Mouse (Mus musculus): Measurements from ENCODE around the gene Dmkn.

The Dmkn gene

DNA sequence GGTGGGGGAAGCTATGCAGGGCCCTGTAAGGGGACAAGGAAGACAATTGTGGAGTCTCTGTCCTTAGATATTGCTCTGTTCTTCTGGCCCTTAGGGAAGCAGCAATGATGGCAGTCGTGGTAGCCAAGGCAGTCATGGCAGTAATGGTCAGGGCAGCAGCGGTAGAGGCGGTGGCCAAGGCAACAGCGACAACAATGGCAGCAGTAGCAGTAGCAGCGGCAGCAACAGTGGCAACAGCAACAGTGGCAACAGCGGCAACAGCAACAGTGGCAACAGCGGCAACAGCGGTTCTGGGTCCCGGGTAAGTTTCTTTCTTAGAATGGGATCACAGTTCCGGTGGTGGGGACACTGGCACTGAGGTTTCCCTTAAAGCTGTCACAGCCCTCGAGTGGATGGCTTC lies 1.6 kb downstream of the Dmkn start:
- DNase-seq (ENCODE audit: low spot score) = no peak

DNA sequence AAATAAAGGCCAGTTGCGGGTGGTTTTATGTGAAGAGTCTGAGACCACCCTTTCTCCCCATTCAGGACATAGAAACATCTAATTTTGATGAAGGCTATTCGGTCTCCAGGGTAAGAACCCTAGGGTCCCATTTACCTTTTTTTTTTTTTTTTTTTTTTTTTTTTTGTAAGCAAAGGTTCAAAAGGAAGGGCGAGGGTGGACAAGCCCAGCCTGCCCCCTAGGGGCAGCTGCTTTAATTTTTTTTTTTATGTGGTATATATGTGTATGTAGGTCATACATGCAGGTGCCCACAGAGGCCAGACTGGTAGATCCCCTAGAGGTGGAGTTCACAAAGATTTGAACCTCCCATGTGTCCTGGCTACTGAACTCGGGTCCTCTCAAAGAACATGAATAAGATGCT lies 2.9 kb downstream of the Dmkn start:
- DNase-seq (ENCODE audit: low spot score) = no peak

DNA sequence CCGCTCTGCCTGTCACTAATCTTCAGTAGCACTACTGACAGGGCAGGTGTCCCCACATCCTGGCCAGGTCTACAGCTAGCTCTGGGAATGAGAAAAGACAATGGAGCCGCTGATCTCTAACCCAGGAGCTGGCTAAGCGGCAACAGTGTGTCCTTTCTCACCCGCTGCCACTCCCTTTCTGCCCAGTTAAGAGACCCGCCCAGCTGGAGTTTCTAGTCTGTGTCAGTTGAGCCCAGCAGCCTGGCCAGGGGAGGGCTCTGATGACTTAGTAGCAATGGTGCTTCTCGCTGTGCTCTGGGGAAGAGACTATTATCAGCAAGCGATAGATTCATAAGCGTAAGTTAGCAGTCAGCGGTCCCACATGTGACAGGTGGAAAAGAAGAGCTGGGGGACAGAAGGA lies 5.7 kb downstream of the Dmkn start:
- DNase-seq (ENCODE audit: low spot score) = no peak

DNA sequence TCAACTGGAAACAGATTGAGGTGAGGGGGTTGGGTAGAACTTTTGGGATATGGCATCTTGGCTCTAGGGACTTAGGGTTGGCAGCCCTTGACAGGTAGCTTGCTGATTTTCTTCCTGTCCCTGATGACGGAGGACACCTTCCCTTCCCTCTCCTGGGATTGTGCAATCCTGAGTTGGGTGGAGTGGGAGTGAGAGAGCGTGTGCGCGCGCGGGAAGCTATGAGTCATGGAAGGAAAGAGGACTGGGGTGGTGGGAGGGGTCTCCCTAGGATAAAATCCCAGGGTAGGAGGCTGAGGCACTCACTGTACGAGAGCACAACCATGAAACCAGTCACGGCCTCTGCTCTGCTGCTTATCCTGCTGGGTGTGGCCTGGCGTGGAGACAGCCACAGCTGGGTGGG lies 12.5 kb downstream of the Dmkn start:
- DNase-seq (ENCODE audit: low spot score) = no peak

DNA sequence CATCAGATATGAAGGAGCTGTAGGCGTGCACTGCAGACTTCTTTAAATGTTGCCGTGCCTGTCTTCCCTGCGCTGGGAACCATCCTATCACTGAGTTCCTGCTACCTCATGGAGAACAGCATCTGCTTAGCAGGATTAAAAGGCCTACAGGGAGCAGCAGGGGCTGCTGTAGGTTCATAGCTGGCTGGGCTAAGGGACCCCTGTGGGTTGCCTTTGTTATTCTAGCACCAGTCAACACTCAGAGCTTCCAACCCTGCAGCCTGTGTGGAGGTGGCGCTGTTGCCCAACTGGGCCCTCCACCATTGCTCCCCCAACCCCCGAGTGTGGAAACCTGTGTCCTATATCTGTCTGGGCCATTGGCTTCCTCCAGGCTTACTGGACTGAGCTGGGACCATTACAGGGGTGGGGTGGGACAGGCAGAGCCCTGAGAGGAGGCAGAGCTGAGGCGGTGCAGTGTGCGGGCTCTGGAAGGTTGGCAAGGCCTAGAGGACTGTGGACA lies 13.6 kb downstream of the Dmkn start:
- no peak for DNase-seq (ENCODE audit: low spot score)

DNA sequence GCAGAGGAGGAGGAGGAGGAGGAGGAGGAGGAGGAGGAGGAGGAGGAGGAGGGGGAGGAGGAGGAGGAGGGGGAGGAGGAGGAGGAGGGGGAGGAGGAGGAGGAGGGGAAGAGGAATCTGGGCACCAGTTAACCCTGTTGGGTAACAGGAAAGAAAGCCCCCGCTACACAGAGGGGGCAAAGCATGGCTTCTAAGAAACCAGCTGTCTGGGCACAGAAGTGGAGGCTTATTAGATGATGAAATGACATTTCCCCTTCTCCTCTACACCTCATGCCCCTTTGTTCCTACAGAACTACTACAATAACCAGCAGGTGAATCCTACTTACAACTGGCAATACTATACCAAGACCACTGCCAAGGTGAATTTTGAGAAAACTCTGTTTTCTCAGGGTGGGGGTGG lies 14.4 kb downstream of the Dmkn start:
- DNase-seq (ENCODE audit: low spot score) = no peak

DNA sequence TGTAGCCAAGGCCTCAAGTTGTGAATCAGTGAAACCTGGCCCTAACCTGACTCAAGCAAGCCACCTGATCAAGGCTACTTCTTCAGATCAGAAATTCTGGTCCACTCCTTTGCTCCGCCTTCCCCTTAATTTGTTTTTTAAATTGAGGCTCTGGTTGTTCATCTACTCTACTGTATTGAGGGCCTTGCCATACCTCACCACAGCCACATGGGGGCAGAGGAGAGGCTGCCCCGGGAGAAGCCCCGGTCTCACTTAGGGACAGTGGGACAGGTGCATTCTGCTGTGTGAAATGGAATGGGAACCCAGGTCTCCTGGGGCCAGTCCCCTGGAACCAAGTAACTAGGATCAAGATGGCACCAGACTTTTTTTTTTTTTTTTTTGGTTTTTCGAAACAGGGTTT lies 18.2 kb downstream of the Dmkn start:
- DNase-seq (ENCODE audit: low spot score) = no peak

DNA sequence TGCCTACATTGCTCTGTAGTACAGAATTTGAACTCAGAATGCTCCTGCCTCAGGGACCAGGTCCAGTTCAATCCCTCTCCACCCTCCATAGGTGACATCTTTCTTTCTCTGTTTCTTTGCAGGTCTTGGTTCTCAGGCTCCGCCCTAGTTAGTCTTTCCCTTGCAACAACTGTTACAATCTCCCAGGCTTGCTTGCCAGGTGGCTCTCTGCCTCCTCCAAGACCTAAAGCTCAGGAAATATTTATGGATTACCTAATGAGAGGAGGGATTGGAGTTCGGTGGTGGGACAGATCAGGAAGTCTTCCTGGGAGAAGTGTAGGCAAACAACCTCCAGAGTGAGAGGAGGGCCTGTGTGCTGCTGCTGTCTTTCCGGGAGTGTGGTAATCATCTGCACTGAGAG lies 19.1 kb downstream of the Dmkn start:
- DNase-seq (ENCODE audit: low spot score) = no peak

DNA sequence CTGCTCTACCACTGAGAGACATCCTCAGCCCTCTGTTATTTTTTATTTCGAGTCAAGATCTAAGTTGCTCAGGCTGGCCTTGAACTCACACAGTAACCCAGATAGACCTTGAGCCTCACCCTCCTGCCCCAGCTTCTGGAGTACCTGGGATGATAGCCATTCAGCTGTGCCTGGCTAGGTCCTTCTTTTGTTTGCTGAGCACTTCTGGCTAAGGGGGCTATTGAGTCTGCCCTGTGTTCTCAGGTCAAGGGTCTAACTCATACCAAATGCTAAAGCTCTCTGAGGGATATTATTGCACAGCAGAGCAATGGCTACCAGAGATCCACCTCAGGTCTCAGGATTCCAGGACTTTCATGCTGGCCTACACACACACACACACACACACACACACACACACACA lies 21.6 kb downstream of the Dmkn start:
- no peak for DNase-seq (ENCODE audit: low spot score)

DNA sequence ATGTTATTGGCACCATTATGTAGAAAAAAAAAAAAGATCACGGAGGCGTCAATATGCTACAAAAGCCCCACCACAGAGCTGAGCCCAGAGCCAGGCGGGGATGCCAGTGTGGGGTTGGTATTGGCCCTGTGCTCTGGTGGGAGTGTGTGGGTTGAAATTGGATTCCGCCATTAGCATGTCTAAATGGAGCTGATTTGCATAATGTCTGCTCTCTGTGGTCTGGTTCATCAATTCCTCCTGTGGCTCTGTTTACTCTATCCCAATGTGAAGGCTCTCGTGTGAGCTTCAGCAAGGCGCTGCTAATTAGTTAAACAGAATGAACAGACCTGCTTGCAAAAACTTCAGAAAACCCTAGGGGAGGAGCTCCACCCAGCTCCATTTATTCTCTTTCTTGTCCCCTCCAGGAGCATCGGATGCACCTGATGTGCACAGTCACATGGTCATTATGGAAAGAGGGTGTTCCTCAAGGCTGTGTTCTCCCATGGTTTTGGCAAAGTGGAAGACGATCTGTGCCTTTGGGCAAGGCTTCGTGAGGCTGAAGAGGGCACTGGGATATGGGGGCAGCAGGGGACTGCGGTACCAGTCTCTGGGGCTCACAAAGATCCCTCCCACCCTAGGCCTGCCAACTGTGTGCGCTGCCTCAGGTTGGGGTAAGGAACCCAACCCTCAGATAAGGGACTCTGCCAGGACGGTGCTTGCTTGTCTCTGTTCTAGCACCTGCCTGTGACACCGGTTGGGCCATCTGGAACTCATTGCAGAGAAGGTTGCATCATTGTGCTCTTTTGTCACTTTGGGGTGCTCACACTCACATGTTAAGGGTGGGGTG lies 22.4 kb downstream of the Dmkn start:
- no peak for DNase-seq (ENCODE audit: low spot score)

DNA sequence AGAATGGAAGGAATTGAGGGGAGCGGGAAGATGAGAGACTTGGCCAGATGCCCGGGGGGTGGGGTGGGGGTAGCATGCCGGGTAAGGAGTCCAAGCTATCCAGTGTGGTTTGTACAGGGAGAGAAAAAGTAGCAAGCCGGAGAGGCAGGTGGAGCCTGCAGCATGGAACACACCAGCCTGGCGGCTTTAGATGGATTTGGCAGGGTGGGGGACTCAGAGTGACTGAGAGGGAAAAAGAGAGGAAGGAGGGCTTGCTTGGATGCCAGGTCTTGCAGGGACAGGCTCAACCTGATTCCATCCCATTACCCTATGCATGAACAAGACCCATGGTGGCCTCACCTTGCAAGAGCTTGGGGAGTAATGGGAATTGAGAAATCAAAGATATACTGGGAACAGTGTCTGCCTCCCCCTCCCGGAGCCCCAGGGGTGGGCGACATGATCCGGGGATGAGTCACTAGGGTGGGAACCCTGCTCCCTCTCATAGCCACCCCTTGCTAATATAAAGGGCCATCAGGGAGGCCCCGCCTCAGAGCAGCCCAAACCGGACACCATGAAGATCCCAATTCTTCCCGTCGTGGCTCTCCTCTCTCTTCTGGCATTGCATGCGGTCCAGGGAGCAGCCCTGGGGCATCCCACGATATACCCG lies 23.9 kb downstream of the Dmkn start, which contains the start of gene Krtdap:
Krtdap (plus strand) TSS at position 520 of the 646 bp plus-strand sequence.
- no peak for DNase-seq (ENCODE audit: low spot score)

DNA sequence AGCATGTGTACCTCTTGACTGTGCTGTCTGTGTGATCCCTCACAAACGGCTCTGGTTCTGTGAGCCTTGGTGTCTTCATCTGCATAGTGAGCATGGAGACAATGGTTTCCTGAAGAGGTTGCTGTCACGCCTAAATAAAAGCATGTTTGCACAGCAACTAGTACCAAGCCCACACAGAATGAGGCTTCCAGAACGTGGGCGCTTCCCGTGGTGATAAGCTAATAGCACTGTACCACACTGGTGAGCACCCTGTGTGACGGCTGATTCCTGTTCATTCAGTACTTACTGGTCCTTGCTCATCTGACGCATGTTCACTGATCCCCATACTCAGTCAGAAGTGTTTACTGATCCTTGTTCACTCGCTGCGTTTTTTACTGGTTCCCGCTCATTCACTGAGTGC lies 26.6 kb downstream of the Dmkn start:
- DNase-seq (ENCODE audit: low spot score) = no peak

DNA sequence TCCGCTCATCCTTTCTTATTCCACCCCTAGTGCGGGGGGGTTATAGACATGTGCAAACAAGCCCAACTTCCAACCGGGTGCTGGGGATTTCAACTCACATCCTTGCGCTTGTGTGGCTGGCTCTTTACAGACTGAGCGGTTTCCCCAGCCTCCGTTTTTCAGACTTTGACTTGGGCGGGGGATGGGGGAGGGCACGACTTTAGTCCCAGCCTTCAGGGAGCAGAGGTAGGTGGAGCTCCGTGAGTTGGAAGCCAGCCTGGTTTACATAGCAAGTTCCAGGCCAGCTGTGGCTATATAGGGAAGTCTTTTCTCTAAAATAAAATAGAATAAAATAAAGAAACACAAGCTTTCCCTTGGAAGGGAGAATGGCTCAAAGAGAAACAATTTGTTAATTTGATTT lies 28.4 kb downstream of the Dmkn start:
- DNase-seq (ENCODE audit: low spot score) = no peak

DNA sequence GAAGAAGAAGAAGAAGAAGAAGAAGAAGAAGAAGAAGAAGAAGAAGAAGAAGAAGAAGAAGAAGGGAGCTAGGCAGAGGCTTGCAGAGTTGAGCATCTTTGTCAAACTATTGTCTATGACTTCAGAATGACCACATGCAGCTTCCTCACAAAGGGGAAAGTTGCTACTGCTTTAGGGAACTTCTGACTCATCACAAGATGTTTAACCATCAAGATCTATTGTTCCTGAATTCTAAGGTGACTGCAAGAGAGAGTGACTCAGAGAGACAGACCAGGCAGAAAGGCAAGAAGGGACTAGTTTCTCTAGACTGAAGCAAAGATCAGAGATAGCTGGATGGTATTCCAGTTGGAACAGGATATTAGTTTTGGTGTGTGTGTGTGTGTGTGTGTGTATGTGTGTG lies 31.4 kb downstream of the Dmkn start:
- no peak for DNase-seq (ENCODE audit: low spot score)

DNA sequence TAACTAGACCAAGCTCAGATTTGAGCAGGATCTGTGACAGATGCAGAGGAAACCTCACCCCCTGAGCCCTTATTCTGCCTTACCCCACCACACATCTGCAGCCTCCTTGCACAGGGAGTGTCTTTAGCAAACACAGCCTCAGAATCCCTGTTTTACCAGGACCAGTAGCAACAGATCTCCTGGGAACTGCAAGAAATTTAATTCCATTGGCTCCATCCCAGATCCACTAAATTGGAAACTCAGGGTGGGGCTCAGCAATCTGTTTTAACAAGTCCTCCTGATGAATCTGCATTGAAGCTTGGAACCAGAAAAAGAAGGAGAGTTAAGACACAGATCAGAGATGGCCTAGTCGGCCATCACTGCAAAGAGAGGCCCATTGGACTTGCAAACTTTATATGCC lies 33.2 kb downstream of the Dmkn start:
- DNase-seq (ENCODE audit: low spot score) = no peak

DNA sequence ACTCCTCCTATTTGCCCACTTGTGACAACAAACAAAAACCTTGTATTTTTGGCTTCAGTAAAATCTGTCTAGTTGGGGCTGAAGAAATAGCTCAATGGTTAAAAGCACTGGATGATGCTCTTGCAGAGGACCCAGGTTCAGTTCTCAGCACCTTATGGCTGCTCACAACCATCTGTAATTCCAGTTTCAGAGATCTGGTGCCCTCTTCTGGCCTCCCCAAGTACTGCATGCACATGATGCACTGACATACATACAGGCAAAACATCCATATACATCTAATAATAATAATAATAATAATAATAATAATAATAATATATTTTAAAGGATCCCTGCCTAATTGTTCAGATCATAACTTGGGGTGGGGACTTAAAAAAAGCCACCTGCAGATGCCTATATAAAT lies 37.1 kb downstream of the Dmkn start:
- no peak for DNase-seq (ENCODE audit: low spot score)

DNA sequence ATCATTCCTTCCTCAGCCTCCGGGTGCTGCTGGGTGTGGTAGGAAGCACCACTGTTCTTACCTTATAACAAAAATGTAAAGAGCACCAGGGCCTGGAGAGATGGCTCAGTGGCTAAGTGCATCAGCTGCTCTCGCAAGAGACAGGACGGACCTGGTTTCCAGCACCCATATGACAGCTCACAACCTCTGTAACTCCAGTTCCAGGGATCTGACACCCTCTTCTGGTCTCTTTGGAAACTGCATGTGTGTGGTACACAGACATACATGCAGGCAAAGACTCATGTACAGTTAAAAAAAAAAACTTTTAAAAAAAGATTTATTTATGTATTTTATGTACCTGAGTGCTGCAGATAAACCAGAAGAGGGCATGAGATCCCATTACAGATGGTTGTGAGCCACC lies 39.7 kb downstream of the Dmkn start:
- DNase-seq (ENCODE audit: low spot score) = no peak

DNA sequence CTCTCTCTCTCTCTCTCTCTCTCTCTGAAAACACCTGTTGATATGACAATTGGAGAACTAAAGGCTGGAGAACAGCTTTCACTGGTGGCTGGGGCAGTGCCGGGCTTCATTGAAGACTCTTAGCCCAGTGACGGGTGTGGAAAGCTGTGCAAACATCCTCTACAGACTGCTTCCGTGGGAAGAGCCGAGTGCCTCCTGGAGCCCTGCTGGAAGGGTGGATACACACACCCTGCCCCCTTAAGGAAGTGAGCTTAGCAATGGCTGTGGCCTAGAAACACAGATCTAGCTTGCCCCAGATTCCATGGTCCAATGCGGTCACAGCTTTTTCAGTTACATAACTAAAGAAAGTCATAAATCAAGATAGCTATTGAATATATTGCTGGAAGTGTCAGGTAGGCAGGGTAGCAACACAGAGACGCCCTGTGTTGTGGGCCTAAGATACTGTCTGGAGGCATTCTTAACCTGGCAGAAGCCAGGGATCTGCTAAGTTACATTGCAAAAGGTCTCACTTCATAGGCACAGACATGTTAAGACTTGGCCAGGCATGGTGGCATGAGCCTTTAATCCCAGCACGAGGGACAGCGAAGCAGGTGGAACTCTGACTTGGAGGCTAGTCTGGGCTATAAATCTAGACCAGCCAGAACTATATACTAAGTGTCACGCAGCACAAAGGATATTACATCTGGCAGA lies 40.6 kb downstream of the Dmkn start:
- DNase-seq (ENCODE audit: low spot score) = no peak

DNA sequence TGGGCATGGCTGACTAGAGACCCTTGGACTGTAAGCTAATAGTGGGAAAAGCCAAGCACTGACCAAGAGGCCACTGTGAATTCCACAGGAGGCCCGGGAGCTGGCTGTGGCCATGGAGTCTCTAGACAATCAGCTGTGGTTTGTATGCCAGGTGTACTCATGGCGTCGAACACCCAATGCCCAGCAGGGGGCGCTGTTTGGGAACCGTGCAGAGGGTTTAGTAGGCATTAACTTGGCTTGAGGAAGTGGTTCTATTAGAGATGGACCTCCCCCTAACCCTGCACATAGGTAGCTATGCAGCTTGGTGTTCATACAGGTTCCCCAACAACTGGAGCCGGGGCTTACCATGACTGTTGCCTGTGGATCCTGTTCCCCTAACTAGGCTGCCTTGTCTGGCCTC lies 42.4 kb downstream of the Dmkn start:
- no peak for DNase-seq (ENCODE audit: low spot score)

DNA sequence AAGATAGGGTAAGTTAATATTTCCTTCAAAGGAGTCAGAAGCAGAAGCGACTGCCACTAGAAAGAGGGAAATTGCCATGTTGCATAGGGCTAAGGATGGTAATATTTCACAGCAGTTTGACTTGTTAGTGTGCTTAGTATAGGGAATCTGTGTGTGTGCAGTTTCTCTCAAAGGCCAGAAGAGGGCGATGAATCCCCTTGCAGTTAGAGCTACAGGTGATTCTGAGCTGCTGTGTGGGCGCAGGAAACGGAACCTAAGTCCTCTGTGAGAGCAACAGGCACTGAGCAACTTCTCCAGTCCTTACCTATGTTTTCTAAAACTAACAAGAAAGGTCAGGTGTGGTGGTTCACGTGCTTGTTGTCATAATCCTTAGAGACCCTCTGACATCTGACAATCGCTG lies 46.8 kb downstream of the Dmkn start:
- no peak for DNase-seq (ENCODE audit: low spot score)

DNA sequence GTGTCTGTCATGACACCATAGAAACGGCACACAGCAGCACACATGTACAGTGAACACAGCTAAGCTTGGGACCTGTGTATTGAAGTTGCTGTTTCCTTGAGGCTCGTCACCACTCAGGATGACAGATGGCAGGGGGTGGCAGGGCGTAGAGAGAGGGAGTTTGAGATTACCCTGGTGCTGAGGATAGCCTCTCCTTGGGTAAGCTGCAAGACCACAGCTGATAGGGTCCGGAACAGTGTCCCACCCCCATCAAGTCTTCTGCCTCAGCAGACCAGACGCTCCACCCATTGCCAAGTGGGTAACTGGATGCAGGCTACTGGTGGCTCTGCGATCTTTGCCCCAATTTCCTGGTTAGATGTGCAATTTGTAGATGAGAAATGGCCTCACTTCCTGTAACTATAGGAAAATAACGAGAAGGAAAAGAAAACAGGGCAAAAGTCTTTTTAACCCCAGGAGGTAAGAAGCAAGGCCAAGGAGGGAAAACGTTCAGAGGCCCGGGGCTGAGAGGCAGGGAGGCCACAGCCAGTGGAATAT lies 48.3 kb downstream of the Dmkn start:
- DNase-seq (ENCODE audit: low spot score) = no peak

DNA sequence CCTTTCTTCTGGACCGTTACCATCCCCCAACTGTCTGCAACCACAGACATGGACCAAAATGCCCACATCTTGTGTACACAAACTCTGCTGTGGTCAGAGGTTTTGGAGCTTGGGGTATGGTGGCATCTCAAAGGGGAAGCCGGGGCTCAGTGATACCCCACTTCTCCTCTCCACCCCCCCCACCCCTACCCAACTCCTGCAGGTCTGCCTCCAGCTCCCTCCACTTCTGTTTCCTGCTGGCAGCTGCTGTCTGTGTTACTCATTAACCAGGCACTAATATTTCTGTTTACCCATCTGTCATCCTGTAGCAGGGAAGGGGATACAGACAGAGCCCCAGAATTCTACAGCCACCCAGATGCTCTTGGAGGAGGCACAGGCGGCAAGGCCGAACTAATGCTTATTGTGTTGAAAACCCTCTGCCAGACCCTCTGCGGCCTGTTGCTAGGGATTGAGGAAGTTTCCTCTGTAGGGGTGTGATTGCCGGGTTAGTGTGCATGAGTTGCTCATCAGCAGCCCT lies 48.8 kb downstream of the Dmkn start:
- DNase-seq (ENCODE audit: low spot score) = no peak

DNA sequence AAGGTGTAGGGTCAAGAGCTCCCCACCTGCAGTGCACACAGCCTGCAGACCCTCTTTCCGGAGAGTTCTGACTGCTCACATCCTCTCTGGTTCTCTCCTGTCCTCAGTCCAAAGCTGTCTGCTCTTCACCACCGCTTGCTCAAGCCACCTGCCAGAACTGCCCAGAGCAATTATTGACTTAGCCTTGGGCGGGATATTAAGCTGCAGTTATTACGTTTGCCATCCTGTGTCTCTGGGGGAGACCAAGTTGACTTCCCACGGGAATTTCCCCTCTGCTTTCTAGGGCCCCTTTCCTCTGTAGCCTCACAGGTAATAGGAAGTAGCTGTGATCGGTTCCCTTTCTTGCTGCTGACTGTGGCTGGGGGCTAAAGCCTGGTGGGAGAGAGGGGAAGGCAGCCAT lies 56.6 kb downstream of the Dmkn start:
- no peak for DNase-seq (ENCODE audit: low spot score)
